Mouse (Mus musculus) hindbrain, embryonic 16.5 days (tissue): ENCODE measurements around the gene Wdr25. TPM values are rescaled to one million over a fixed set of nuclear protein-coding genes. Genes with fewer than 3 reads are reported as not detected.
A peak's percentile ranks its signal among the peaks of the same experiment; 100 is the strongest.

ENCODE experiments used
- ATAC-seq: fragments of 200-750 bp; cut with Nextera tagmentation; 2 replicates; pipeline ENCODE4 v1.8.0; 2017; ENCODE audit warnings: moderate TSS enrichment, moderate library complexity
- H3K27ac ChIP-seq: fragments of 300-500 bp; sonication (generic); 2 replicates; pipeline ENCODE4 v1.5.1; 2014; ENCODE audit warnings: low read depth, mild to moderate bottlenecking, control low read depth, low read length, moderate library complexity
- H3K27me3 ChIP-seq: fragments of 300-500 bp; sonication (generic); replicated peaks from 2 replicates; pipeline ENCODE4 v1.6.1; 2014; ENCODE audit warnings: low read length; ENCODE audit not compliant: control insufficient read depth, insufficient read depth
- H3K36me3 ChIP-seq: fragments of 300-500 bp; sonication (generic); 2 replicates; pipeline ENCODE4 v1.6.1; 2014; ENCODE audit warnings: mild to moderate bottlenecking, low read length, moderate library complexity, mixed read lengths; ENCODE audit not compliant: control insufficient read depth, insufficient read depth
- H3K4me1 ChIP-seq: fragments of 300-500 bp; sonication (generic); 2 replicates; pipeline ENCODE4 v1.6.1; 2014; ENCODE audit warnings: low read depth, low read length; ENCODE audit not compliant: control insufficient read depth, insufficient read depth
- H3K4me2 ChIP-seq: fragments of 300-500 bp; sonication (generic); 2 replicates; pipeline ENCODE4 v1.6.1; 2014; ENCODE audit warnings: mild to moderate bottlenecking, low read length, control low read depth, moderate library complexity
- H3K4me3 ChIP-seq: fragments of 300-500 bp; sonication (generic); 2 replicates; pipeline ENCODE4 v1.5.1; 2014; ENCODE audit warnings: mild to moderate bottlenecking, low read length, control low read depth, moderate library complexity
- H3K9ac ChIP-seq: fragments of 300-500 bp; sonication (generic); 2 replicates; pipeline ENCODE4 v1.6.1; 2014; ENCODE audit warnings: low read depth, mild to moderate bottlenecking, control low read depth, low read length, moderate library complexity
- H3K9me3 ChIP-seq: fragments of 300-500 bp; sonication (generic); 2 replicates; pipeline ENCODE4 v1.6.1; 2014; ENCODE audit warnings: mild to moderate bottlenecking, low read length, moderate library complexity; ENCODE audit not compliant: control insufficient read depth
- WGBS: fragments of 180-500 bp; shearing (Covaris S2); extraction: QIAGEN DNeasy Blood & Tissue Kit; methylation state at CpG from one replicate; pipeline ENCODE4 v1.1.7; 2014; 5-methylcytosine and 5-hydroxymethylcytosine counted together
- polyA plus RNA-seq: library from polyadenylated mRNA; unstranded; fragments of >200 nt; fragmentation: Nextera tagmentation; extraction: Ambion mirVana; gene quantifications from 2 replicates; pipeline ENCODE4 v1.2.1, GENCODE M21; 2015

The Wdr25 gene
- polyA plus RNA-seq, 1 experiment from 2014 or later = 5.0 TPM

GRCm38 (mm10) chr12:108997249-108997648 is 103.8 kb downstream of the Wdr25 start:
- no peaks in the 10 kb centered on the region for H3K9me3 ChIP-seq
- no peaks in the 10 kb centered on the region for H3K36me3 ChIP-seq
- 68% methylated on average over 8 of the region's 8 CpGs for WGBS
- no peaks in the 10 kb centered on the region; the same call in 1 of the 2 replicates for H3K27me3 ChIP-seq
- no peak for ATAC-seq
- no peak overlapping the region for H3K4me3 ChIP-seq
- no peak overlapping the region for H3K9ac ChIP-seq
- H3K27ac ChIP-seq = no peak overlapping the region
- peaks cover 6% of the 10 kb centered on the region; the same call in 1 of the 2 replicates for H3K4me1 ChIP-seq
- H3K4me2 ChIP-seq = no peak overlapping the region

- H3K9me3 ChIP-seq = no peaks in the 10 kb centered on the region
- WGBS = 74% methylated on average over 7 of the region's 7 CpGs
- no peaks in the 10 kb centered on the region for H3K36me3 ChIP-seq
Observed at GRCm38 (mm10) chr12:109002978-109003377, 109.5 kb downstream of the Wdr25 start.

GRCm38 (mm10) chr12:109010070-109010649 is 116.7 kb downstream of the Wdr25 start:
- Histone ChIP-seq H3K4me1 (peaks cover 2% of the 10 kb centered on the region; the same call in 1 of the 2 replicates), H3K9me3 (no peaks in the 10 kb centered on the region), H3K27me3 (no peaks in the 10 kb centered on the region), H3K36me3 (no peaks in the 10 kb centered on the region), H3K4me2 (peak overlapping the region; percentile 33), H3K9ac (no peak overlapping the region), H3K4me3 (no peak overlapping the region), H3K27ac (peak overlapping the region; percentile 18; the same call in 1 of the 2 replicates)
- ATAC-seq = peak; percentile 80
- WGBS = 50% methylated on average over 18 of the region's 18 CpGs

More at GRCm38 (mm10) chr12:109002978-109003377, 109.5 kb downstream of the Wdr25 start:
- no peak overlapping the region for H3K27ac ChIP-seq
- H3K4me2 ChIP-seq = no peak overlapping the region
- no peaks in the 10 kb centered on the region for H3K27me3 ChIP-seq
- no peak overlapping the region for H3K4me3 ChIP-seq
- H3K4me1 ChIP-seq = no peaks in the 10 kb centered on the region
- H3K9ac ChIP-seq = no peak overlapping the region
- ATAC-seq = no peak

- Histone ChIP-seq H3K27ac (no peak overlapping the region), H3K4me2 (no peak overlapping the region), H3K9ac (no peak overlapping the region), H3K36me3 (no peaks in the 10 kb centered on the region), H3K27me3 (no peaks in the 10 kb centered on the region), H3K9me3 (no peaks in the 10 kb centered on the region), H3K4me1 (no peaks in the 10 kb centered on the region), H3K4me3 (no peak overlapping the region)
- peak; percentile 63 for ATAC-seq
- WGBS = 74% methylated on average over 10 of the region's 10 CpGs
Observed at GRCm38 (mm10) chr12:109022181-109022691, 128.8 kb downstream of the Wdr25 start.

GRCm38 (mm10) chr12:109022966-109023365 is 129.5 kb downstream of the Wdr25 start:
- ATAC-seq = no peak

GRCm38 (mm10) chr12:109023780-109024179 is 130.3 kb downstream of the Wdr25 start:
- H3K9me3 ChIP-seq = no peaks in the 10 kb centered on the region
- H3K4me1 ChIP-seq = no peaks in the 10 kb centered on the region
- no peaks in the 10 kb centered on the region for H3K36me3 ChIP-seq
- no peak for ATAC-seq
- no peaks in the 10 kb centered on the region for H3K27me3 ChIP-seq
- WGBS = 65% methylated on average over 9 of the region's 9 CpGs
- H3K4me2 ChIP-seq = no peak overlapping the region
- H3K27ac ChIP-seq = no peak overlapping the region
- H3K9ac ChIP-seq = no peak overlapping the region
- H3K4me3 ChIP-seq = no peak overlapping the region

More at GRCm38 (mm10) chr12:109022966-109023365, 129.5 kb downstream of the Wdr25 start:
- 87% methylated on average over 5 of the region's 5 CpGs for WGBS
- Histone ChIP-seq H3K27me3 (no peaks in the 10 kb centered on the region), H3K27ac (no peak overlapping the region), H3K36me3 (no peaks in the 10 kb centered on the region), H3K4me1 (no peaks in the 10 kb centered on the region), H3K4me3 (no peak overlapping the region), H3K4me2 (no peak overlapping the region), H3K9me3 (no peaks in the 10 kb centered on the region), H3K9ac (no peak overlapping the region)

- H3K9me3 ChIP-seq = peaks cover 4% of the 10 kb centered on the region
- H3K27ac ChIP-seq = no peak overlapping the region
- 94% methylated on average over 2 of the region's 2 CpGs for WGBS
- H3K27me3 ChIP-seq = peaks cover 9% of the 10 kb centered on the region
- H3K9ac ChIP-seq = no peak overlapping the region
- H3K4me2 ChIP-seq = no peak overlapping the region
- no peak for ATAC-seq
- H3K36me3 ChIP-seq = peaks cover 7% of the 10 kb centered on the region; the same call in 1 of the 2 replicates
- H3K4me1 ChIP-seq = peaks cover 11% of the 10 kb centered on the region
- H3K4me3 ChIP-seq = no peak overlapping the region
Observed at GRCm38 (mm10) chr12:109037026-109037425, 143.6 kb downstream of the Wdr25 start.

- peaks cover 11% of the 10 kb centered on the region for H3K4me1 ChIP-seq
- H3K36me3 ChIP-seq = peaks cover 6% of the 10 kb centered on the region; the same call in 1 of the 2 replicates
- H3K9ac ChIP-seq = no peak overlapping the region
- 27% methylated on average over 14 of the region's 14 CpGs for WGBS
- peaks cover 5% of the 10 kb centered on the region for H3K27me3 ChIP-seq
- H3K4me3 ChIP-seq = no peak overlapping the region
- H3K9me3 ChIP-seq = peaks cover 4% of the 10 kb centered on the region
- no peak overlapping the region for H3K4me2 ChIP-seq
- peak overlapping the region; percentile 17; the same call in 1 of the 2 replicates for H3K27ac ChIP-seq
- ATAC-seq = peak; percentile 51
Observed at GRCm38 (mm10) chr12:109038179-109038819, 144.9 kb downstream of the Wdr25 start.

- H3K4me3 ChIP-seq = no peak overlapping the region
- peaks cover 11% of the 10 kb centered on the region for H3K4me1 ChIP-seq
- H3K36me3 ChIP-seq = no peaks in the 10 kb centered on the region; the same call in 1 of the 2 replicates
- H3K9ac ChIP-seq = no peak overlapping the region
- no peaks in the 10 kb centered on the region; the same call in none of the 2 replicates for H3K27me3 ChIP-seq
- H3K4me2 ChIP-seq = no peak overlapping the region
- ATAC-seq = no peak; the same call in 1 of the 2 replicates
- H3K9me3 ChIP-seq = no peaks in the 10 kb centered on the region
- WGBS = 43% methylated on average over 7 of the region's 7 CpGs
- no peak overlapping the region for H3K27ac ChIP-seq
Observed at GRCm38 (mm10) chr12:109039311-109039710, 145.9 kb downstream of the Wdr25 start.
